Mouse (Mus musculus): Measurements from ENCODE around the gene 2310022B05Rik. TPM values are rescaled to one million over a fixed set of nuclear protein-coding genes. Genes with fewer than 3 reads are reported as not detected.

The 2310022B05Rik gene
- polyA plus RNA-seq, 1 experiment from 2014 or later, result 46.0 TPM

DNA sequence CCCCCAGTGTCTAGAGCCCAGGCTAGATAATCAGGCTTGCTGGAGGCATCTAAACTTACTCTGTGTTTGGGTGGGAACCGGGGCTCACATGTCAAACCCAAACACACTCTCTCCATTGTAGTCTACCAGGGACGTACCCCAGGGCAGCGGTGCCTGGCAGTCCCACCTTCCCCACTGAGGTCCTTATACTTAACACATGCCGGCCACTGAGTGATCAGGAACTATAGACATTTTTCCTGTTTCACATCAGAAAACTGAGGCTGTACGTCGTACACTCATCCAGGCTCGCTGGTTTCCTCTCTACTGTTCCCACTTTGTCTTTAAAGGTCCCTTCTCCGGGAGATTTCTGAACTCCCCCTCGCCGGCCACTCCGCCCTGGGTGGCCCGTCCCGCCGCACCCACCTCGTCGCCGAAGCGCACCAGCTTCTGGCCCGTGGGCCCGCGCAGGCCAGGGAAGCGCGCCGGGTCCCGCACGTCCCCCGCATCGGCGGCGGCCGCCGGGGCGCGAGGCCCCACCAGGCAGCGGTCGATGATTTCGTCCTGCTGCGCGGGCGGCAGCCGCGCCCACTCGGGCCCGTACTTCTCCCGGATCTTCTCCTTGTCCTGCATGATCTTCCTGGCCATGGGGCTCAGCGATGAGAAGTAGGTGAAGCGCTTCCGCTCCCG is 590 bp downstream of the 2310022B05Rik start:
- H3K36me3 ChIP-seq (ENCODE audit: insufficient read depth), result no peaks in the 10 kb centered on the region
- DNase-seq, result no peak
- no peaks in the 10 kb centered on the region for H3K9me3 ChIP-seq (ENCODE audit: low read depth, low read length)
- H3K27me3 ChIP-seq (ENCODE audit: insufficient read depth, low read length), result no peaks in the 10 kb centered on the region
- peak overlapping the region; percentile 89 for H3K27ac ChIP-seq (ENCODE audit: low read depth)
- peak overlapping the region; percentile 89 for H3K4me2 ChIP-seq
- WGBS, result under 1% methylated on average over 49 of the region's 49 CpGs
- peak overlapping the region; percentile 89 for H3K9ac ChIP-seq
- peak overlapping the region; percentile 85 for H3K4me3 ChIP-seq (ENCODE audit: low read depth, low read length)
- ATAC-seq (ENCODE audit: insufficient read depth), result peak; percentile 55
- TF ChIP-seq CTCF (IDR thresholded peaks at IDR 0.05; ENCODE audit: low read depth), result no peak
- H3K4me1 ChIP-seq (ENCODE audit: insufficient read depth), result peaks cover 23% of the 10 kb centered on the region

DNA sequence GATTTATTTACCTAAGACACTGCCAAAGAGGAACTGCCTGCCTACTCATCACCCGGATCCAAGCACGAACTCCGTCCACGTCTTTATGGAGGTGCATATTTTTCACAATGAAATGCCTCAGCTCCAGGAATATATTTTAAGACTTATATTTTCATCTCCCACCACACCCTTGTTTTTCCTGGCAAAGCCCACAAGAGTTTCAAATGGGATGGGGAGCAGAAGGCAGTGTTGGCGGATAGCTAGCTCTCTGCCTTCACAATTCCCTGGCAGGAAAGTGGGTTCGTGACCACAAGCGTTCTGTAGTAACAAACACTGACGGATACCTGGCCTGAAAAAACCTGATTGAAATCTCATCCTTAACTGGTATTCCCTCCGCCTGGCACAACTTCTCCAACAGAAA is 1.4 kb downstream of the 2310022B05Rik start:
- peak; percentile 21 for DNase-seq
- WGBS, result 11% methylated on average over 9 of the region's 9 CpGs
- no peaks in the 10 kb centered on the region for H3K9me3 ChIP-seq (ENCODE audit: low read depth, low read length)

DNA sequence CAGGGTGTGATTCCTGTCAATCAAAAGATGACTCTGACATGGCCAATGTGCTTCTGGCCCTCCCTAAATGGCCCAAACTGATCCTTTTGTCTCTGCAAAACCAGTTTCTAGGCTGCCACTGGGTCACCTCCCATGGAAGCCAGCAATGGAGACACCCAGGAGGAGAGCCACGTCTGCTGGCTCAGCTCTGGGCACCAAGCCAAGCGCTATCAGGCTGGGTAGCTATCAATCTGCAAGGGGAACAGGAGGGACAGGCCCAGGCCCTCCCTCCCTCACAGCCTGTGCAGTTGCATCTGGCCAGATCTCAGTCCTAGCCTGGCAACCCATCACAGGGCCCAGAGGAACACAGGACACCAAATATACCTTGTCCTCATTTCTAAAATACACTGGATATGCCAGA is 4.8 kb downstream of the 2310022B05Rik start:
- Histone ChIP-seq H3K27ac (ENCODE audit: low read depth) (peak overlapping the region; percentile 69; the same call in 1 of the 2 replicates), H3K4me3 (ENCODE audit: low read depth, low read length) (no peak overlapping the region), H3K27me3 (ENCODE audit: insufficient read depth, low read length) (no peaks in the 10 kb centered on the region), H3K4me1 (ENCODE audit: insufficient read depth) (peaks cover 32% of the 10 kb centered on the region), H3K36me3 (ENCODE audit: insufficient read depth) (peaks cover 16% of the 10 kb centered on the region), H3K9ac (no peak overlapping the region), H3K9me3 (ENCODE audit: low read depth, low read length) (no peaks in the 10 kb centered on the region), H3K4me2 (peak overlapping the region; percentile 5; the same call in 1 of the 2 replicates)
- 13% methylated on average over 2 of the region's 2 CpGs for WGBS
- DNase-seq (peak; percentile 74), ATAC-seq (ENCODE audit: insufficient read depth) (peak; percentile 58)
- no peak for TF ChIP-seq CTCF (IDR thresholded peaks at IDR 0.05; ENCODE audit: low read depth)

More for the DNA sequence above, 1.4 kb downstream of the 2310022B05Rik start:
- TF ChIP-seq CTCF (IDR thresholded peaks at IDR 0.05; ENCODE audit: low read depth), result no peak
- 0 out of 2 replicates have a peak, but pooled peaks cover under 1% of the 10 kb centered on the region for H3K36me3 ChIP-seq (ENCODE audit: insufficient read depth)
- peak overlapping the region; percentile 89; the same call in 1 of the 2 replicates for H3K27ac ChIP-seq (ENCODE audit: low read depth)
- H3K4me2 ChIP-seq, result peak overlapping the region; percentile 89
- no peak for ATAC-seq (ENCODE audit: insufficient read depth)
- H3K4me3 ChIP-seq (ENCODE audit: low read depth, low read length), result peak overlapping the region; percentile 85
- no peaks in the 10 kb centered on the region for H3K27me3 ChIP-seq (ENCODE audit: insufficient read depth, low read length)
- peak overlapping the region; percentile 89 for H3K9ac ChIP-seq
- H3K4me1 ChIP-seq (ENCODE audit: insufficient read depth), result peaks cover 27% of the 10 kb centered on the region

DNA sequence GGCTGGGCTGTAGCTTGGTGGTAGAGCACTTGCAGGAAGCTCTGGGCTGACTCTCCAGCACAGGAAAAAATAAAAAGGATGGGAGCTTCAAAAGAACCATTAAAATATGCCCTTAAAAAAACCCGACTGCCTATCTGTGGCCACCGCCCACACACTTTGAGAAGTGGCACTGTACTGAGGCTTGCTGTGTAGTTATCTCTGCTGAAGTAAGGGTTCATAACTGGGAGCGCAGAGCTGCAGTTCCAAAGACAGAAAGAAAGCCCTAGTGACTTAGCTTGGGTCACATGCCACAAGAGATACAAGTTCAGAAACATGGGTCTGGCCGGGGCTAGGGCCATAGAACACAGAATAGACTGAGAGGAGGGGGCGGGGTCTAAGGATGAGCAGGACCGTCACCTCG is 5.2 kb downstream of the 2310022B05Rik start:
- peaks cover 16% of the 10 kb centered on the region for H3K36me3 ChIP-seq (ENCODE audit: insufficient read depth)
- DNase-seq (no peak), ATAC-seq (ENCODE audit: insufficient read depth) (no peak; the same call in 1 of the 2 replicates)
- no peak for TF ChIP-seq CTCF (IDR thresholded peaks at IDR 0.05; ENCODE audit: low read depth)
- 65% methylated on average over 7 of the region's 7 CpGs for WGBS
- H3K27ac ChIP-seq (ENCODE audit: low read depth), result peak overlapping the region; percentile 69
- H3K9me3 ChIP-seq (ENCODE audit: low read depth, low read length), result no peaks in the 10 kb centered on the region
- H3K27me3 ChIP-seq (ENCODE audit: insufficient read depth, low read length), result no peaks in the 10 kb centered on the region
- H3K4me2 ChIP-seq, result 0 out of 2 replicates have a peak overlapping the region, but pooled peaks have one; percentile 5
- H3K9ac ChIP-seq, result no peak overlapping the region
- no peak overlapping the region for H3K4me3 ChIP-seq (ENCODE audit: low read depth, low read length)
- H3K4me1 ChIP-seq (ENCODE audit: insufficient read depth), result peaks cover 36% of the 10 kb centered on the region

DNA sequence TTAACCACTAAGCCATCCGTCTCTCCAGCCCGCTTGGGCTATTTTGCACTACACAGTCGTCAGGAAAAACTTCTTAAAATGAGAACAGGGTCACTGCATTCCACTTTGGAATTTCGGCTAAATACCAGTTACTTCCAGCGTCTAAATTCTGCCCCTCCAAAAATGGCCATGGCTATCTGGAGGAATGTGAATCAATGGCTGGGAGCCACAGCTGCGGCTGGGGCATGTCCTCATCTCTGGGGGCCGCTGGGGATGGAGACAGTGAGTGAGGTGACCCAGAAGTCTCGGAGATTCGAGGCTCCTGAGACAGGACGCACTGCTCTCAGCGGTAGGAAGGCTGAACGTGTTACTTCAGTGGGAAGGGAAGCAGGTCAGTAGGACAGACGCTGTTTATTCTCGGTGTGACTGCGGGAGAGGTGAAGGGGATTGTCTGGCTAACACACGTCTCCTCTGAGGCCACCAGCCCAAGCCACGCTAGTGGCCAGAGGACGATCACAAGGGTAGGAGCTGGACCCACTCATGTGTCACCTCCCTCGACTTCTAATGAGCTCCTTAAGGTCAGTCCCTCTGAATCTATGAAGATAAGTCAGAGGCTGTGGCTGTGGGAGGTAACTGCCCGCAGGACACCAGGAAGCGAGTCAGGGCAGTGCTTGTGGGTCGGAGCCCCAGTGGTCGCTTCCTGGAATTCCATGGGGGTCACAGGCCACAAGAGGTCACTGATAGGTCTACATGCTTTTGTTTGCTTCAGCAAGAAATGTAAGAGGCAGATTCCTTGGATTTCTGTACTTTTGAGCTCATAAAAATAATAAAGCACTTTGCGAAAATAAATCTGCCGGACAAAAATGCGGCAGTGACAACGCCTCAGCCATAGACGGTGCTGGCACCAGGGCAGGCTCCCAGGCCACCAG is 9.3 kb downstream of the 2310022B05Rik start:
- peak overlapping the region; percentile 94 for H3K27ac ChIP-seq (ENCODE audit: low read depth)
- H3K4me2 ChIP-seq, result no peak overlapping the region; the same call in 1 of the 2 replicates
- no peak overlapping the region for H3K9ac ChIP-seq
- peaks cover 39% of the 10 kb centered on the region for H3K4me1 ChIP-seq (ENCODE audit: insufficient read depth)
- H3K36me3 ChIP-seq (ENCODE audit: insufficient read depth), result peaks cover 27% of the 10 kb centered on the region
- 48% methylated on average over 28 of the region's 28 CpGs for WGBS
- no peak overlapping the region for H3K4me3 ChIP-seq (ENCODE audit: low read depth, low read length)
- no peak for TF ChIP-seq CTCF (IDR thresholded peaks at IDR 0.05; ENCODE audit: low read depth)
- DNase-seq (peak; percentile 37), ATAC-seq (ENCODE audit: insufficient read depth) (no peak)
- no peaks in the 10 kb centered on the region for H3K9me3 ChIP-seq (ENCODE audit: low read depth, low read length)
- H3K27me3 ChIP-seq (ENCODE audit: insufficient read depth, low read length), result no peaks in the 10 kb centered on the region

DNA sequence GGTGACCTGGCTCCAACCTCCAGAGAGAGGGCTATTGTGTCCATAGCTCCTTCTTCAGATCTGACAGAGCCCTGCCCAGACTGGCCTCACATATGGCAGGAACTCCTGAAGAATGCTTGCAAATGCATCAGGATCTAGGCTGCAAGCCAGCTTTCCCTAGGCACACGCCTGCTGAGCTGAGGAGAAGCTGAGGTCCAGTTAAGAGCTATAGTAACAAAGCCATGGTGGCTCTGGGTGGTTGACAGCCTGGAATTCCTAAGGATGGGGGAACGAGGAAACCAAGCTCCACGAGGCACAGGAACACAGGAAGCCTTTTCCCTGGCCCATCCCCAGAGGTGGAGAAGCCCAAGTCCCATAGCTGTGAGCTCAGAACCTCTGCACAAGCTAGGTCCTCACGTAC is 10.6 kb downstream of the 2310022B05Rik start:
- Histone ChIP-seq H3K9me3 (ENCODE audit: low read depth, low read length) (no peaks in the 10 kb centered on the region), H3K4me2 (peak overlapping the region; percentile 32), H3K9ac (no peak overlapping the region), H3K4me1 (ENCODE audit: insufficient read depth) (peaks cover 29% of the 10 kb centered on the region), H3K36me3 (ENCODE audit: insufficient read depth) (peaks cover 32% of the 10 kb centered on the region), H3K27ac (ENCODE audit: low read depth) (peak overlapping the region; percentile 94), H3K4me3 (ENCODE audit: low read depth, low read length) (no peak overlapping the region), H3K27me3 (ENCODE audit: insufficient read depth, low read length) (no peaks in the 10 kb centered on the region)
- ATAC-seq (ENCODE audit: insufficient read depth) (peak; percentile 89), DNase-seq (peak; percentile 91)
- TF ChIP-seq CTCF (IDR thresholded peaks at IDR 0.05; ENCODE audit: low read depth), result no peak
- WGBS, result 12% methylated on average over 4 of the region's 4 CpGs

DNA sequence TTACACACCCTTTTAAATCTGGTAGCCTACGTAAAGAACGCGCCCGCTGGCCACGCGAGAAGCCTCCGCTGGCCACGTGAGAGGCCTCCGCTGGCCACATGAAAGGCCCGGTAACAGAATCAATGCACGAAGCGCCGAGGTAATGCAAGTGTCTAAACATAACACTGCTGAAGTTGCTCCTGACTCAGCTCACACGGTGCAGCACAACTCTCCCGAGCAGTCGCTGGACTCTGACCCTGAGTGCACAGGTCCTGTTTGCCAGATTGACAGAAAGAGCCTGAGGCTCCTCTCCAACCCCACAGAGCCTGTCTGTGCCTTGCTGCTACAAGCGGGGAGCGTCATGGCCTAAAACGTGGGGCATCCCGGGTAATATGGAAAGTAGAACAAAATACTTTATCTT is 11.4 kb downstream of the 2310022B05Rik start:
- no peak overlapping the region for H3K4me2 ChIP-seq

More for the DNA sequence above, 11.4 kb downstream of the 2310022B05Rik start:
- 80% methylated on average over 20 of the region's 20 CpGs for WGBS
- DNase-seq (no peak), ATAC-seq (ENCODE audit: insufficient read depth) (no peak)
- Histone ChIP-seq H3K4me1 (ENCODE audit: insufficient read depth) (peaks cover 26% of the 10 kb centered on the region), H3K9me3 (ENCODE audit: low read depth, low read length) (no peaks in the 10 kb centered on the region), H3K27me3 (ENCODE audit: insufficient read depth, low read length) (no peaks in the 10 kb centered on the region), H3K27ac (ENCODE audit: low read depth) (peak overlapping the region; percentile 94; the same call in 1 of the 2 replicates), H3K4me3 (ENCODE audit: low read depth, low read length) (no peak overlapping the region), H3K36me3 (ENCODE audit: insufficient read depth) (peaks cover 33% of the 10 kb centered on the region), H3K9ac (no peak overlapping the region; the same call in 1 of the 2 replicates)
- no peak for TF ChIP-seq CTCF (IDR thresholded peaks at IDR 0.05; ENCODE audit: low read depth)
